Mouse (Mus musculus): ENCODE data around the gene B3gnt3.

DNA sequence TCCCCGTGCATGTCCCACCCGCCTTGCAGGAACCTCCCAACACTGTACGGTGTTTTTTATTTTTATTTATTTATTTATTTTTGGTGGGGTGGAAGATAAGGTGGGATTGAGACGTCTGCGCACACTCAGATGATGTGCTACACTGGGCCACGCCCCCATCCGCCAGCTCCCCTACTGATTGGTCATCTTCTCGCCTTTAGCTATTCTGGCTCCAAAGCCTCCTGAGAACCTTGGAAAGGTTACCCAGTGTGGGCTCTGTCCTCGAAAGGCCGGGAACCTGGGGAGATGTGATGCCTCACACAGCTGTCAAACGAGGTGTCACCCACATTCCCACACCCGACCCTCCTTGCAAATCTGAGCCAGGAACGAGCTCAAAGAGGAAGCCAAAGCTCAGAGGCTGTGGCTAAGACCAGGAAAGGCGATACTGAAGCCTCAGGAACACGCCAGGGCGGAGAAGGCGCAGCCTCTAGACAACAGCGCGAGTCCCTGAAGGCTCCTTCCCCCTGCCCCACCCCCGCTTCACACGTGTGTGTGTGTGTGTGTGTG, 26.7 kb upstream of the B3gnt3 start:
- TF ChIP-seq CTCF (IDR thresholded peaks at IDR 0.05; ENCODE audit: borderline replicate concordance, extremely low read depth, insufficient read depth, insufficient read length): no peak
- no peak for TF ChIP-seq POLR2A (IDR thresholded peaks at IDR 0.05; ENCODE audit: borderline replicate concordance, extremely low read depth, insufficient read depth, insufficient read length, poor library complexity, severe bottlenecking)

All from brain, embryonic 14.5 days (tissue).